Mouse (Mus musculus): Measurements from ENCODE around the gene Lrrc4. TPM values are rescaled to one million over a fixed set of nuclear protein-coding genes. Genes with fewer than 3 reads are reported as not detected.

Lrrc4 gene
- polyA plus RNA-seq, 1 experiment = 0.32 TPM

DNA sequence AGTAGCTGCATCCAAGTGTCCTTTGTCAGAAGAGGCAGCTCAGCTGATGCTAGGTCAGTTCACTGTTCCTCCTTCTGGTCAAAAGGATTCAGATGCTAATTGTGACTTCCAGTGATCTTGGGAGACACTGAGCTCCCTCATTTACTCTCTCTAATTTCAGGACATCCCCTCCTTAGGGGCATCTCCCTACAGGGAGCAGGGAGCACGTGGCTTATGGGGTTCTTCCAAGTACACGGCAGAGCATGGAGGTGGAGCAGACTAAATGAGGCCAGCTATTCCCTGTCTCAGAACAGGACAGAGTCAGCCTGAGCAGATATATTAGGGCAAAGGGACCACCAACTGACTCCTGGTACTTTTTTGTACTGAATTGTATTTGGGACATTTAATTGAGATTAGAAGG is 28.9 kb upstream of the Lrrc4 start:
- Histone ChIP-seq H3K36me3 (ENCODE audit: control insufficient read depth, insufficient read depth) (peaks cover 7% of the 10 kb centered on the region), H3K27me3 (ENCODE audit: control insufficient read depth, insufficient read depth, insufficient read length) (no peaks in the 10 kb centered on the region), H3K79me2 (ENCODE audit: control insufficient read depth, insufficient read depth) (no peaks in the 10 kb centered on the region), H3K79me3 (ENCODE audit: low read depth) (no peaks in the 10 kb centered on the region), H3K4me3 (ENCODE audit: insufficient read depth, poor library complexity, severe bottlenecking) (no peak overlapping the region), H3ac (ENCODE audit: control insufficient read depth, insufficient read length, low read depth) (no peak overlapping the region)
- TF ChIP-seq MAX (IDR thresholded peaks at IDR 0.05) = no peak
- TF ChIP-seq USF1 (IDR thresholded peaks at IDR 0.05; ENCODE audit: low read depth) = no peak
- TF ChIP-seq CTCF (IDR thresholded peaks at IDR 0.05; ENCODE audit: control insufficient read depth, insufficient read depth, insufficient read length) = no peak
- no peak for TF ChIP-seq FOSL1 (IDR thresholded peaks at IDR 0.05; ENCODE audit: insufficient read depth, low read length, poor library complexity, severe bottlenecking)
- no peak for TF ChIP-seq MYOG (IDR thresholded peaks at IDR 0.05; ENCODE audit: control insufficient read depth, extremely low read depth, insufficient read length)
- TF ChIP-seq MYOD1 (IDR thresholded peaks at IDR 0.05; ENCODE audit: control insufficient read depth, insufficient read length, low read depth) = no peak
- no peak for TF ChIP-seq CEBPB (IDR thresholded peaks at IDR 0.05; ENCODE audit: low read depth)

DNA sequence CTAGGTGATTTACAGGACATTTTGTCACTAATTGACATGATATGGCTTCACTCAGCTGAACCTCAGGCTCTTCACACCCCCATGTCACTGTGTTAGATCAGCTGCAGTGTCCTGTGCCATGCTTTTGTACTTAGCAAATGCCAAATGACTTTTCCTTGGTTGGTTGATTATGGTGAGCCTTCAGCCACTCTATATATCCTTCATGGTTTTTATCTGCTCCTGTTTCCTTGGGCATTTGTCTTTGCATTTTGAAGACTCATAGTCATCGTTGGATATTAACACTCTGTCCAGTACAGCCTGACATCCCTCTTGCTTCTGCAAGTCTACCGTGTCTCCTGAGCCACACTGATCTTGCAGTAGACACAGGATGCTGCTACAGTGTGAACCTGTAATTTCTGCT is 27.5 kb upstream of the Lrrc4 start:
- H3K4me3 ChIP-seq (ENCODE audit: insufficient read depth, poor library complexity, severe bottlenecking) = no peak overlapping the region
- no peaks in the 10 kb centered on the region for H3K79me3 ChIP-seq (ENCODE audit: low read depth)
- no peaks in the 10 kb centered on the region for H3K27me3 ChIP-seq (ENCODE audit: control insufficient read depth, insufficient read depth, insufficient read length)
- peaks cover 7% of the 10 kb centered on the region for H3K36me3 ChIP-seq (ENCODE audit: control insufficient read depth, insufficient read depth)
- no peaks in the 10 kb centered on the region for H3K79me2 ChIP-seq (ENCODE audit: control insufficient read depth, insufficient read depth)
- TF ChIP-seq USF1 (IDR thresholded peaks at IDR 0.05; ENCODE audit: low read depth) (no peak), MAX (IDR thresholded peaks at IDR 0.05) (no peak), CEBPB (IDR thresholded peaks at IDR 0.05; ENCODE audit: low read depth) (no peak), CTCF (IDR thresholded peaks at IDR 0.05; ENCODE audit: control insufficient read depth, insufficient read depth, insufficient read length) (no peak), MYOG (IDR thresholded peaks at IDR 0.05; ENCODE audit: control insufficient read depth, extremely low read depth, insufficient read length) (no peak), FOSL1 (IDR thresholded peaks at IDR 0.05; ENCODE audit: insufficient read depth, low read length, poor library complexity, severe bottlenecking) (no peak), MYOD1 (IDR thresholded peaks at IDR 0.05; ENCODE audit: control insufficient read depth, insufficient read length, low read depth) (no peak)
- H3ac ChIP-seq (ENCODE audit: control insufficient read depth, insufficient read length, low read depth) = no peak overlapping the region

DNA sequence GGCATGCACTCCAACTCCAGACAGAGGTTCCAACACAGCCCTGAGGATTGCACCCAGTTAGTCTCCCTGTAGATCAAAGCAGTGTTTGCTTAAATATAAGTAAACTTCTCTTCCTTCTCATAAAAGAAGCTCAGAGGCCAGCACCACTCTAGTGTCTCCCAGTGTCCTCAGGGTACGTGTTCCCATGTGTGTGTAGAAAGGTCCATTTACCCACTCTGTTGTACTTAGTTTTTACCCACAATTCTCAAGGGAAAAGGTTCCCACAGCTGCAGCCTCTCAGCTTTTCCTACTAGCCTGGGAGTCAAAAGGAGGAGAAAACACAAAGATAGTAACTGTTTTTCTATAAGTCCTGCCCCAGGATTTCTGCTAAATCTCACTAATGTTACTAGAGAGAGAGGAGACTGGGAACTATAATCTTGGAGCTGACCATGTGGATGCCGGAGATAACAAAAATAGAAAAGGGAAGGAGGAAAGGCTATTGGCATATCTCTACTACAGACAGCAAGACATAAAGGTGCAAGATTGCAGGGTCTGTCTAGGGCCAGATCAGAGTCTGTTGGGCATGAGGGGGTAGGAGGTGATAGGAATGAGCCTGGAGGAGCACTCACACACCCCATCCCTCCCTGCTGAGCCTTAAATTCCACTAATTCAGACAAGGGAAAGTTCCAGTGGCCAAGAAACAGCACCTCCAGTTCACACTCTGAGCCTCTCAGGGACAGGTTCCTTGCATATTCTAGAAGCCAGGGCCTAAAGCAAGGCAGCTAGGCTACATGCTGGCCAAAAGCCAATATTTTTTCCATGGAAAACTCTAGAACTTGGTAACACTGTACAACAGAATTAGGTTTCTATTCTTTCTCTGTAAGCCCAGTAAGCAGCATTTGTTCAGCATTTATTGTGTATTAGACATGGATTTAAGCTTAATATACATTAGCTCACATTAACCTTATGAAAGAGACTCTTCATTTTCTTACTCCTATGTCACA is 25.9 kb upstream of the Lrrc4 start:
- Histone ChIP-seq H3K79me2 (ENCODE audit: control insufficient read depth, insufficient read depth) (no peaks in the 10 kb centered on the region), H3K79me3 (ENCODE audit: low read depth) (no peaks in the 10 kb centered on the region), H3K36me3 (ENCODE audit: control insufficient read depth, insufficient read depth) (peaks cover 9% of the 10 kb centered on the region), H3ac (ENCODE audit: control insufficient read depth, insufficient read length, low read depth) (no peak overlapping the region), H3K27me3 (ENCODE audit: control insufficient read depth, insufficient read depth, insufficient read length) (no peaks in the 10 kb centered on the region), H3K4me3 (ENCODE audit: insufficient read depth, poor library complexity, severe bottlenecking) (no peak overlapping the region)
- TF ChIP-seq USF1 (IDR thresholded peaks at IDR 0.05; ENCODE audit: low read depth) (no peak), CEBPB (IDR thresholded peaks at IDR 0.05; ENCODE audit: low read depth) (no peak), CTCF (IDR thresholded peaks at IDR 0.05; ENCODE audit: control insufficient read depth, insufficient read depth, insufficient read length) (no peak), FOSL1 (IDR thresholded peaks at IDR 0.05; ENCODE audit: insufficient read depth, low read length, poor library complexity, severe bottlenecking) (no peak), MAX (IDR thresholded peaks at IDR 0.05) (no peak), MYOG (IDR thresholded peaks at IDR 0.05; ENCODE audit: control insufficient read depth, extremely low read depth, insufficient read length) (no peak), MYOD1 (IDR thresholded peaks at IDR 0.05; ENCODE audit: control insufficient read depth, insufficient read length, low read depth) (no peak)

DNA sequence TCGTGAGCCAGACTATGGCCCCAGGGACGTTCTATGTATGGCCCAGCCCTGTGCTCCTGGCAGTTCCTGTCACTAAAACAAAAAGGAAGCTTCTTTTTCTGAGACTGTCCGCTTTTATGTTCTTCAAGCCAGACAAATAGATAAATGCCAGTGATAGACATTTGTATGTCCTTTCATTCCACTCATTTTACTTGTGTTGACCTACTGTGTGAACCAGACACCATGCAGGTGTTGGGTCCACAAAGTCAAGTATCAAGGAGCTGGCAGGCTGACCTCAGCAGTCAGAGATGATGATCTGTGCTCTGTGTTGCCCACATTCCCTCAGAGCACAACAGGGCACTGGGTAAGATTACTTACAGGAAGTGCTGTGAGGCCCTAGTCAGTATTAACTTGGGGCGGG is 25.2 kb upstream of the Lrrc4 start:
- Histone ChIP-seq H3ac (ENCODE audit: control insufficient read depth, insufficient read length, low read depth) (no peak overlapping the region), H3K79me3 (ENCODE audit: low read depth) (no peaks in the 10 kb centered on the region), H3K4me3 (ENCODE audit: insufficient read depth, poor library complexity, severe bottlenecking) (no peak overlapping the region), H3K36me3 (ENCODE audit: control insufficient read depth, insufficient read depth) (peaks cover 14% of the 10 kb centered on the region), H3K79me2 (ENCODE audit: control insufficient read depth, insufficient read depth) (no peaks in the 10 kb centered on the region), H3K27me3 (ENCODE audit: control insufficient read depth, insufficient read depth, insufficient read length) (no peaks in the 10 kb centered on the region)
- TF ChIP-seq CTCF (IDR thresholded peaks at IDR 0.05; ENCODE audit: control insufficient read depth, insufficient read depth, insufficient read length) (no peak), MYOG (IDR thresholded peaks at IDR 0.05; ENCODE audit: control insufficient read depth, extremely low read depth, insufficient read length) (no peak), MYOD1 (IDR thresholded peaks at IDR 0.05; ENCODE audit: control insufficient read depth, insufficient read length, low read depth) (no peak), FOSL1 (IDR thresholded peaks at IDR 0.05; ENCODE audit: insufficient read depth, low read length, poor library complexity, severe bottlenecking) (no peak), MAX (IDR thresholded peaks at IDR 0.05) (no peak), USF1 (IDR thresholded peaks at IDR 0.05; ENCODE audit: low read depth) (no peak), CEBPB (IDR thresholded peaks at IDR 0.05; ENCODE audit: low read depth) (no peak)

DNA sequence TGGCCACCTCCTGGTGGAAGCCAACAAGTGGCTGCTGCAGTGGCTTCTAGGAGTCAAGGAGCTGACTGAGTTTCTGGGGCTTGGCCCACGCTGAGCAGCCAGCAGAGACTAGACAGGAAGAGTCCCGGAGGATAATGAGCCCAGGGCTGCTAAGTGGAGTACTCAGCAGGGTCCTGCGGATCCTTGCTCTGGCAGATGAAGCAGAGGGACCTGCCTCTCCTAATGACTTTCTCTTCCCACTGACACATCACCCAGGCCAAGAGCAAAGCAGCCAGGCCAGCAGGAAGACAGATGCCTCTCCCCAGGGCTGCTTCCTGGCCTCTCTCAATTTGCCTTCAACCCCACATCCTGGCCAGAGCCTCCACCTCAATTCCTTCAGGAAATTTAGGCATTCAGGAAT is 23.9 kb upstream of the Lrrc4 start:
- no peaks in the 10 kb centered on the region for H3K79me3 ChIP-seq (ENCODE audit: low read depth)
- no peak overlapping the region for H3K4me3 ChIP-seq (ENCODE audit: insufficient read depth, poor library complexity, severe bottlenecking)
- no peak overlapping the region for H3ac ChIP-seq (ENCODE audit: control insufficient read depth, insufficient read length, low read depth)
- no peaks in the 10 kb centered on the region for H3K79me2 ChIP-seq (ENCODE audit: control insufficient read depth, insufficient read depth)
- no peaks in the 10 kb centered on the region for H3K27me3 ChIP-seq (ENCODE audit: control insufficient read depth, insufficient read depth, insufficient read length)
- H3K36me3 ChIP-seq (ENCODE audit: control insufficient read depth, insufficient read depth) = peaks cover 14% of the 10 kb centered on the region
- TF ChIP-seq FOSL1 (IDR thresholded peaks at IDR 0.05; ENCODE audit: insufficient read depth, low read length, poor library complexity, severe bottlenecking) = no peak
- no peak for TF ChIP-seq MYOG (IDR thresholded peaks at IDR 0.05; ENCODE audit: control insufficient read depth, extremely low read depth, insufficient read length)
- TF ChIP-seq CEBPB (IDR thresholded peaks at IDR 0.05; ENCODE audit: low read depth) = no peak
- TF ChIP-seq MAX (IDR thresholded peaks at IDR 0.05) = no peak
- TF ChIP-seq CTCF (IDR thresholded peaks at IDR 0.05; ENCODE audit: control insufficient read depth, insufficient read depth, insufficient read length) = no peak
- TF ChIP-seq MYOD1 (IDR thresholded peaks at IDR 0.05; ENCODE audit: control insufficient read depth, insufficient read length, low read depth) = no peak

Measured in C2C12 (cell line).